Mouse (Mus musculus): ENCODE results near the gene Ndufs4.
"Not testable (repeated sequence)": the region's sequence is repeated elsewhere in the genome, so short reads cannot be mapped to it uniquely, and the experiment has no call there.

The Ndufs4 gene

GRCm38 (mm10) chr13:114343001-114343400 is 45.1 kb downstream of the Ndufs4 start:
- in situ Hi-C loops (cut with MboI, MseI), result no loop called here

- in situ Hi-C loops (cut with MboI, MseI), result loop anchor here (10.0 kb wide), 1 partner anchor 505 kb away; no protein-coding TSS in a partner anchor
Measured at GRCm38 (mm10) chr13:114319835-114320389, 68.1 kb downstream of the Ndufs4 start.

GRCm38 (mm10) chr13:114319136-114319535 is 68.9 kb downstream of the Ndufs4 start:
- in situ Hi-C loops (cut with MboI, MseI), result no loop called here

GRCm38 (mm10) chr13:114315374-114315773 is 72.7 kb downstream of the Ndufs4 start:
- in situ Hi-C loops (cut with MboI, MseI), result no loop called here

GRCm38 (mm10) chr13:114314953-114315352 is 73.1 kb downstream of the Ndufs4 start:
- in situ Hi-C loops (cut with MboI, MseI), result no loop called here

- in situ Hi-C loops (cut with MboI, MseI), result no loop called here
Measured at GRCm38 (mm10) chr13:114310591-114310990, 77.5 kb downstream of the Ndufs4 start.

GRCm38 (mm10) chr13:114304684-114305083 is 83.4 kb downstream of the Ndufs4 start:
- in situ Hi-C loops (cut with MboI, MseI), result no loop called here

- in situ Hi-C loops (cut with MboI, MseI), result no loop called here
Measured at GRCm38 (mm10) chr13:114303466-114304175, 84.4 kb downstream of the Ndufs4 start.

GRCm38 (mm10) chr13:114297761-114298160 is 90.3 kb downstream of the Ndufs4 start:
- in situ Hi-C loops (cut with MboI, MseI), result no loop called here

- in situ Hi-C loops (cut with MboI, MseI), result no loop called here
Measured at GRCm38 (mm10) chr13:114296556-114296955, 91.5 kb downstream of the Ndufs4 start.

GRCm38 (mm10) chr13:114289411-114289810 is 98.6 kb downstream of the Ndufs4 start:
- in situ Hi-C loops (cut with MboI, MseI), result loop anchor here (10.0 kb wide), 1 partner anchor 1705 kb away; no protein-coding TSS in a partner anchor

GRCm38 (mm10) chr13:114288511-114288910 is 99.5 kb downstream of the Ndufs4 start:
- in situ Hi-C loops (cut with MboI, MseI), result loop anchor here (10.0 kb wide), 1 partner anchor 1704 kb away; no protein-coding TSS in a partner anchor

GRCm38 (mm10) chr13:114278690-114279089 is 109.4 kb downstream of the Ndufs4 start:
- in situ Hi-C loops (cut with MboI, MseI), result not testable (repeated sequence)

GRCm38 (mm10) chr13:114277277-114277676 is 110.8 kb downstream of the Ndufs4 start:
- in situ Hi-C loops (cut with MboI, MseI), result no loop called here

- in situ Hi-C loops (cut with MboI, MseI), result no loop called here
Measured at GRCm38 (mm10) chr13:114271410-114272105, 116.5 kb downstream of the Ndufs4 start.

GRCm38 (mm10) chr13:114267741-114268140 is 120.3 kb downstream of the Ndufs4 start:
- in situ Hi-C loops (cut with MboI, MseI), result no loop called here

- in situ Hi-C loops (cut with MboI, MseI), result no loop called here
Measured at GRCm38 (mm10) chr13:114260486-114261205, 127.4 kb downstream of the Ndufs4 start.

- in situ Hi-C loops (cut with MboI, MseI), result no loop called here
Measured at GRCm38 (mm10) chr13:114254697-114255096, 133.4 kb downstream of the Ndufs4 start.

Measured in T-helper 2 cell (primary cell).